Mouse (Mus musculus) fat pad, adult 2 months (tissue): Measurements from ENCODE around the gene Gm4312.
"Not testable (repeated sequence)": the region's sequence is repeated elsewhere in the genome, so short reads cannot be mapped to it uniquely, and the experiment has no call there.

Source experiments
- DNase-seq: peaks from one replicate; pipeline ENCODE4 v3.0.0-alpha.2; 2011; ENCODE audit warnings: low read depth, low spot score; ENCODE audit errors: extremely low read depth

Gene Gm4312

GRCm38 (mm10) chr10:100382460-100382859, at the start of gene Gm4312:
Gm4312 (minus strand) TSS chr10:100382560.
- not testable (repeated sequence) for DNase-seq

- DNase-seq, result no peak
These were observed 45.2 kb upstream of the Gm4312 start for GRCm38 (mm10) chr10:100427592-100427991.

GRCm38 (mm10) chr10:100415566-100415965, 33.2 kb upstream of the Gm4312 start:
- no peak for DNase-seq

GRCm38 (mm10) chr10:100402301-100402700, 19.9 kb upstream of the Gm4312 start:
- DNase-seq, result not testable (repeated sequence)

GRCm38 (mm10) chr10:100361038-100361437, 21.3 kb downstream of the Gm4312 start, which contains the start of gene Gm4307:
Gm4307 (plus strand) TSS chr10:100361338.
- not testable (repeated sequence) for DNase-seq

GRCm38 (mm10) chr10:100356841-100357240, 25.5 kb downstream of the Gm4312 start:
- not testable (repeated sequence) for DNase-seq

- DNase-seq, result not testable (repeated sequence)
These were observed 31.6 kb downstream of the Gm4312 start, which contains the start of gene Gm4305 for GRCm38 (mm10) chr10:100350793-100351192. Gm4305 (plus strand) TSS chr10:100351093.

GRCm38 (mm10) chr10:100345672-100346071, 36.7 kb downstream of the Gm4312 start, which contains the start of gene Gm4303:
Gm4303 (plus strand) TSS chr10:100345972.
- not testable (repeated sequence) for DNase-seq

GRCm38 (mm10) chr10:100340536-100340935, 41.8 kb downstream of the Gm4312 start, which contains the start of gene Gm4302:
Gm4302 (plus strand) TSS chr10:100340836.
- not testable (repeated sequence) for DNase-seq

GRCm38 (mm10) chr10:100335376-100335775, 47.0 kb downstream of the Gm4312 start, which contains the start of gene Gm4301:
Gm4301 (plus strand) TSS chr10:100335676.
- not testable (repeated sequence) for DNase-seq
